Mouse (Mus musculus): ENCODE measurements around the gene Ubap2l.

DNA sequence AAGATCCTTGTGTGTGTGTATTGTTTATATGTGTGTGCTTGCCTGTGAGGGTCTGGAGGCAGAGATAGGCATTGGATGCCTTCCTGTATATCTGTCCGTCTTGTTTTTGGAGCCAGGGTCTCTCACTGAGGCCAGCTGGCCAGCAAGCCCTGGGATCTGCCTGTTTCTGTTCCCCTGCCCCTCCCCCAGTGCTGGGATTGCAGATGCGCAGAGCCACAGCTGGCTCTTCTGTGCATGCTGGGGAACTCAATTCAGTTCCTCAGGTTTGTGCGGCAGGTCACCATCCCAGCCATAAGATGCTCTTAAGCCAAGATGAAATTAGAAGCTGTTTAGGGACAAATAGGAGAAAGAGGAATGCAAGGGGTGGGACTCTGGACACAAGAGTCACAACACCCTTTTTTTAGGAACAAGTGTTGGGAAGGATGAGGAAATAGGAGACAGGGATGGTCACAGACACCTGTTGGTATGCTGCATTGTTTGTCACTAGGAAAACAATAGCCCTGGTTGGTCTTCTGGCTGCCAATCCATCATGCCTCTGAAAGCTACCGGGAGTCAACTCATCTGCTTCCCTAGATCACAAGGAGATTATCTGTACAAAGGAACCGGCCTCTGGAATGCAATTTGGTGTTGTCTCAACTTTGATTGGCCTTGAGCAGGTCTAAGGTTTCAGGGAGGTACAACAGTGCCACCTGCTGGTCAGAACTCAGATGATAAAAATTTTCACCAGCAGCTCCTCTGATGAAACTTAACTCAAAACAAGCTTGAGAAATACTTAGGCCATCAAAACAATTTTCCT is 24.7 kb upstream of the Ubap2l start:
- peak; percentile 57 for TF ChIP-seq CTCF (IDR thresholded peaks at IDR 0.05; ENCODE audit: low read depth, low read length)
- TF ChIP-seq POLR2A (IDR thresholded peaks at IDR 0.05; ENCODE audit: extremely low read depth, insufficient read depth, low read length), result no peak

All from liver, adult 2 months (tissue).